13 mouse cellular contexts compared by ENCODE assay signal in the genomic region with DNA sequence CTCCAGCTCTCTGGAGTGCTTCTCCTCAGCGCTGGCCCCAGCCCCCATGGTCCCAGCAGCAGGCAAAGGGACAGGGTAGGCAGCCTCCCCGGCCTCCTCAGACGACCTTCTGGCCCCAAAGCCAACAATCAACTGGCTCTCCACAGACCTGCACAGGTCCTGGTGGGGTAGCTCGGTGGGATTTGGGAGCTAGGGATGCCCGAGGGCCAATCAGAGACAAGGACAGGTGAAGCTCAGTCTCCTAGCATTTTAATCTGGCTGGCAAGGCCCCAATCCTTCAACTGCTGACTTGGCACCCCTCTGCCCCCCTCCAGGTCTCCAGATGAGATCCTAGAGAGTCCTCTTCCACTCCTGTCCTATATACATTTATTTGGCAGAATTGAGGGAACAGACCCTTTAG.
"Had no signal": no experiment of that assay in that cellular context is flagged by ENCODE, and none has a peak within 500 bp of the region (broad histone marks: within the 10 kb centered on the region; RNA-seq: fewer than 3 reads in every experiment).

A gene (minus strand): TSS at position 212 of the 400 bp plus-strand sequence.

- H3K9ac ChIP-seq: limb, embryonic 13.5 days; liver, embryonic 14.5 days; midbrain, embryonic 12.5 days; neural tube, embryonic 13.5 days had no signal

- ATAC-seq: intestine, postnatal 0 days had no signal

- DNase-seq: kidney, adult 8-10 months; kidney, postnatal 4 days; lung, adult 18-20 months; right cerebral cortex, postnatal 4 days; spleen, adult 18-20 months; thymus, postnatal 36 days had no signal

- H3K9me3 ChIP-seq: limb, embryonic 13.5 days; midbrain, embryonic 12.5 days; neural tube, embryonic 13.5 days had no signal

- H3K4me2 ChIP-seq: limb, embryonic 13.5 days; midbrain, embryonic 12.5 days; neural tube, embryonic 13.5 days had no signal

- H3K27ac ChIP-seq: kidney, postnatal 0 days; layer of hippocampus, adult 2 months; limb, embryonic 13.5 days; liver, embryonic 14.5 days; midbrain, embryonic 12.5 days; neural tube, embryonic 13.5 days had no signal

- H3K4me3 ChIP-seq: layer of hippocampus, adult 2 months; limb, embryonic 13.5 days; midbrain, embryonic 12.5 days; neural tube, embryonic 13.5 days had no signal
